Mouse (Mus musculus): Measurements from ENCODE around the gene Rps18. TPM values are rescaled to one million over a fixed set of nuclear protein-coding genes. Genes with fewer than 3 reads are reported as not detected.

Rps18 gene
- total RNA-seq, 2 experiments from 2014 or later = 417 to 479 TPM

- intact Hi-C loops (cut with DNase I) = no loop called here
- no peak for DNase-seq
These were observed 27.4 kb downstream of the Rps18 start for GRCm38 (mm10) chr17:33928251-33928947.

- no peak for DNase-seq
- intact Hi-C loops (cut with DNase I) = no loop called here
These were observed 29.4 kb downstream of the Rps18 start for GRCm38 (mm10) chr17:33926207-33926932.

- DNase-seq = no peak
- intact Hi-C loops (cut with DNase I) = loop anchor here (2.0 kb wide), 1 partner anchor 31 kb away; no protein-coding TSS in a partner anchor
These were observed 30.2 kb downstream of the Rps18 start for GRCm38 (mm10) chr17:33925406-33926116.

GRCm38 (mm10) chr17:33924577-33925283, 31.1 kb downstream of the Rps18 start:
- DNase-seq = peak in 1 of 2 experiments; percentile 52
- intact Hi-C loops (cut with DNase I) = loop anchor here (2.0 kb wide), 1 partner anchor 30 kb away; no protein-coding TSS in a partner anchor

GRCm38 (mm10) chr17:33921361-33921760, 34.4 kb downstream of the Rps18 start:
- DNase-seq = no peak

GRCm38 (mm10) chr17:33920282-33921097, 35.3 kb downstream of the Rps18 start:
- DNase-seq = peak; percentile 86 to 91
- intact Hi-C loops (cut with DNase I) = loop anchor here (1.0 kb wide), 1 partner anchor 22 kb away; no protein-coding TSS in a partner anchor

More at GRCm38 (mm10) chr17:33921361-33921760, 34.4 kb downstream of the Rps18 start:
- intact Hi-C loops (cut with DNase I) = loop anchor here (1.0 kb wide), 1 partner anchor 23 kb away; no protein-coding TSS in a partner anchor

GRCm38 (mm10) chr17:33919351-33920281, 36.2 kb downstream of the Rps18 start:
- intact Hi-C loops (cut with DNase I) = no loop called here
- peak; percentile 78 to 82 for DNase-seq

GRCm38 (mm10) chr17:33918293-33919203, 37.3 kb downstream of the Rps18 start:
- intact Hi-C loops (cut with DNase I) = no loop called here
- peak; percentile 35 to 51 for DNase-seq

- no peak for DNase-seq
- intact Hi-C loops (cut with DNase I) = no loop called here
These were observed 38.0 kb downstream of the Rps18 start for GRCm38 (mm10) chr17:33917656-33918292.

- DNase-seq = no peak
- intact Hi-C loops (cut with DNase I) = no loop called here
These were observed 38.8 kb downstream of the Rps18 start for GRCm38 (mm10) chr17:33916847-33917655.

GRCm38 (mm10) chr17:33916294-33916693, 39.5 kb downstream of the Rps18 start:
- intact Hi-C loops (cut with DNase I) = no loop called here
- DNase-seq = no peak

- intact Hi-C loops (cut with DNase I) = no loop called here
- peak; percentile 93 for DNase-seq
These were observed 40.0 kb downstream of the Rps18 start, which contains the start of the genes Tapbp and Zbtb22 for GRCm38 (mm10) chr17:33915671-33916250. Gene Tapbp, plus strand, starts transcription at chr17:33915899. Gene Zbtb22, plus strand, starts transcription at chr17:33915904.

GRCm38 (mm10) chr17:33914969-33915391, 40.8 kb downstream of the Rps18 start:
- intact Hi-C loops (cut with DNase I) = no loop called here
- no peak for DNase-seq

- intact Hi-C loops (cut with DNase I) = no loop called here
- no peak for DNase-seq
These were observed 41.9 kb downstream of the Rps18 start for GRCm38 (mm10) chr17:33913905-33914304.

GRCm38 (mm10) chr17:33913264-33913663, 42.5 kb downstream of the Rps18 start:
- intact Hi-C loops (cut with DNase I) = no loop called here
- no peak for DNase-seq

All from heart, postnatal 14 days (tissue).